Mouse (Mus musculus): ENCODE measurements around the gene Card11.

Gene Card11

GRCm38 (mm10) chr5:140918519-140918918 is 81.9 kb downstream of the Card11 start:
- DNase-seq (ENCODE audit: low spot score) = no peak

- DNase-seq (ENCODE audit: low spot score) = no peak
Observed at GRCm38 (mm10) chr5:140917807-140918206, 82.6 kb downstream of the Card11 start.

GRCm38 (mm10) chr5:140910841-140911240 is 89.5 kb downstream of the Card11 start:
- no peak for DNase-seq (ENCODE audit: low spot score)

GRCm38 (mm10) chr5:140900866-140901265 is 99.5 kb downstream of the Card11 start:
- DNase-seq (ENCODE audit: low spot score) = no peak

- DNase-seq (ENCODE audit: low spot score) = no peak
Observed at GRCm38 (mm10) chr5:140891080-140891479, 109.3 kb downstream of the Card11 start.

- DNase-seq (ENCODE audit: low spot score) = no peak
Observed at GRCm38 (mm10) chr5:140890050-140890449, 110.3 kb downstream of the Card11 start.

GRCm38 (mm10) chr5:140889539-140889938 is 110.8 kb downstream of the Card11 start:
- peak; percentile 23 for DNase-seq (ENCODE audit: low spot score)

GRCm38 (mm10) chr5:140887871-140888270 is 112.5 kb downstream of the Card11 start:
- no peak for DNase-seq (ENCODE audit: low spot score)

GRCm38 (mm10) chr5:140884966-140885365 is 115.4 kb downstream of the Card11 start:
- no peak for DNase-seq (ENCODE audit: low spot score)

GRCm38 (mm10) chr5:140882391-140882790 is 118.0 kb downstream of the Card11 start:
- DNase-seq (ENCODE audit: low spot score) = no peak

- DNase-seq (ENCODE audit: low spot score) = no peak
Observed at GRCm38 (mm10) chr5:140880151-140880550, 120.2 kb downstream of the Card11 start.

GRCm38 (mm10) chr5:140878644-140879043 is 121.7 kb downstream of the Card11 start:
- no peak for DNase-seq (ENCODE audit: low spot score)

- no peak for DNase-seq (ENCODE audit: low spot score)
Observed at GRCm38 (mm10) chr5:140873736-140874307, 126.6 kb downstream of the Card11 start.

GRCm38 (mm10) chr5:140873039-140873551 is 127.3 kb downstream of the Card11 start:
- no peak for DNase-seq (ENCODE audit: low spot score)

- DNase-seq (ENCODE audit: low spot score) = no peak
Observed at GRCm38 (mm10) chr5:140872532-140873038, 127.8 kb downstream of the Card11 start.

- no peak for DNase-seq (ENCODE audit: low spot score)
Observed at GRCm38 (mm10) chr5:140871241-140871640, 129.1 kb downstream of the Card11 start.

- peak; percentile 28 for DNase-seq (ENCODE audit: low spot score)
Observed at GRCm38 (mm10) chr5:140869034-140869433, 131.3 kb downstream of the Card11 start.

GRCm38 (mm10) chr5:140859730-140860129 is 140.7 kb downstream of the Card11 start:
- no peak for DNase-seq (ENCODE audit: low spot score)

GRCm38 (mm10) chr5:140858335-140858734 is 142.0 kb downstream of the Card11 start:
- DNase-seq (ENCODE audit: low spot score) = no peak

- DNase-seq (ENCODE audit: low spot score) = no peak
Observed at GRCm38 (mm10) chr5:140857432-140858154, 142.8 kb downstream of the Card11 start.

- no peak for DNase-seq (ENCODE audit: low spot score)
Observed at GRCm38 (mm10) chr5:140855909-140856530, 144.4 kb downstream of the Card11 start.

GRCm38 (mm10) chr5:140854700-140855099 is 145.7 kb downstream of the Card11 start:
- DNase-seq (ENCODE audit: low spot score) = no peak

- no peak for DNase-seq (ENCODE audit: low spot score)
Observed at GRCm38 (mm10) chr5:140853723-140854122, 146.7 kb downstream of the Card11 start.
